Mouse (Mus musculus) left cerebral cortex, adult 2 months (tissue): ENCODE measurements around the gene Jak2. TPM values are rescaled to one million over a fixed set of nuclear protein-coding genes. Genes with fewer than 3 reads are reported as not detected.
A peak's percentile ranks its signal among the peaks of the same experiment; 100 is the strongest.

Experiments
- DNase-seq, 2 experiments: peaks; one replicate each; pipeline ENCODE4 v3.0.0; 2021 to 2022; ENCODE audit warnings: low spot score in 2 of 2, mixed read lengths in 1 of 2; ENCODE audit errors: extremely low spot score in 1 of 2
- H3K27ac ChIP-seq: fragments of 200-600 bp; 2 replicates; pipeline ENCODE4 v1.8.1; 2022
- H3K4me3 ChIP-seq: fragments of 200-600 bp; 2 replicates; pipeline ENCODE4 v1.8.1; 2022
- CTCF ChIP-seq: fragments of 200-600 bp; IDR thresholded peaks from 2 replicates; pipeline ENCODE4 v1.8.1; 2022; ENCODE audit warnings: antibody characterized with exemption, mild to moderate bottlenecking, moderate library complexity
- intact Hi-C: fragments of 180-260 bp; cut with DNase I; formaldehyde crosslinking; loops from one replicate; pipeline ENCODE4 v1.15.1; 2025
- total RNA-seq, 2 experiments: library from RNA; stranded (reverse); gene quantifications; 2 replicates each; pipeline ENCODE4 v1.2.3; 2021

Gene Jak2
- total RNA-seq, 2 experiments from 2014 or later: 34.7 to 39.5 TPM

DNA sequence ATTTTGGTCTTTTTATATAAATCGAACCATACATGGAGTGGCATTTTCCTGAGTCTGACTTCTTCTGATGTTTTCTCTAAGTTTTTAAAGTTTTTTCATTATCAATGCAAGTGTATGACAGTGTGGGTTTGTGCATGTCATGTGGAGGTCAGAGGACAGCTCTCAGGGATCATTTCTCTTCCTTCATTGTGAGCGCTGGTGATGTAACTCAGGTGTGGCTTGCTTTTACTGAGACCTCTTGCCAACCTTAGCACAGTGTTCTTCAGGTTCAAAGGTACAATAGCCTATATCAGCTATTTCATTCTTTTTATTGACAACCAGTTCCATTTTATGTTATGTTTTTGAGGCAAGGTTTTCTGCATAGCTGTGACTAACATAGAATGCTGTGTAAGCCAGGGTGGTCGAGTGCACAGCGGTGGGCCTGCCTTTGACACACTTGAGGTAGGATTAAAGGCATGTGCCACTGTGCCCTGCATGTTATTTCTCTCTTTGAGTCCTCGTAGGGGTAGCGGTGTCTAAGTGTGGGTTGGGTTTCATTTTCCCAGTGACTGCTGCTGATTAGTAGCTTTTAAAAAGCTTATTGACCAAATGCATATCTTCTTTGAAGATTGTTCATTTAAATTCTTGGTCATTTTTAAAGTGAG, 27.4 kb downstream of the Jak2 start:
- H3K27ac ChIP-seq: no peak overlapping the region
- no peak overlapping the region for H3K4me3 ChIP-seq
- intact Hi-C loops: no loop called here
- TF ChIP-seq CTCF: no peak
- DNase-seq: no peak

DNA sequence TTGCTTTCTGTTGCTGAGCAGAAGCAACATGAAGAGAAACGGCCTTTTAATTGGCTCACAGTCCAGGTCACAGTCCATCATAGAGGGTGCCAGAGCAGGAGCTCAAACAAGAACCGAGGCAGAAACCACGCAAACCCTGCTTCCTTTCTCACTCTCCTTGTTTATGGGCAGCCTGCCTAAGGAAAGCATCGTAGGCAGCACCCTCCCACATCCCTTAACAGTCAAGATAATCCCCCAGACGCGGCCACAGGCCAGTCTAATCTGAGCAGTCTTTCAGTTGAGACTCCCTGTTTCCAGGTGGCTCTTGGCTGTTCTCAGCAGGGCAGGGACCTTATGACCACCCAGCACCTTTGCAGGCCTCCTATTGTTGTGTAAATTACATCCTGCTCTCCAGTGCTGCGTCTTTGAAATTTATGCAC, 33.8 kb downstream of the Jak2 start:
- no peak for TF ChIP-seq CTCF
- Histone ChIP-seq H3K4me3 (no peak overlapping the region), H3K27ac (no peak overlapping the region; the same call in 1 of the 2 replicates)
- DNase-seq: peak in 1 of 2 experiments; percentile 34
- intact Hi-C loops: no loop called here

DNA sequence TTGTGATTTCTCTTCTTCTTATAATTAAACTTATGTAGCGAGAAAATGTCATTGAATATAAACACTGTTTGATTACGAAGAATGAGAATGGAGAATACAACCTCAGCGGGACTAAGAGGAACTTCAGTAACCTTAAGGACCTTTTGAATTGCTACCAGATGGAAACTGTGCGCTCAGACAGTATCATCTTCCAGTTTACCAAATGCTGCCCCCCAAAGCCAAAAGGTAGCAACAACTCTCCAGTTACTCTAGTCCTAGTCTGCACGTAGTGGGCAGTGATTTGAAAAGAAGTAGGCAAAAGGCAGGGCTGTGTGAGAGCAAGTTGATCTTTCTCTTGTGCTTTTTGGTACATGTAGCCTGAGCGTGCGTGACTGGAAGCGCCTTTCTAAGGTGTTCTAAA, 36.2 kb downstream of the Jak2 start:
- intact Hi-C loops: no loop called here
- Histone ChIP-seq H3K27ac (no peak overlapping the region), H3K4me3 (no peak overlapping the region)
- DNase-seq: no peak
- no peak; the same call in 1 of the 2 replicates for TF ChIP-seq CTCF

DNA sequence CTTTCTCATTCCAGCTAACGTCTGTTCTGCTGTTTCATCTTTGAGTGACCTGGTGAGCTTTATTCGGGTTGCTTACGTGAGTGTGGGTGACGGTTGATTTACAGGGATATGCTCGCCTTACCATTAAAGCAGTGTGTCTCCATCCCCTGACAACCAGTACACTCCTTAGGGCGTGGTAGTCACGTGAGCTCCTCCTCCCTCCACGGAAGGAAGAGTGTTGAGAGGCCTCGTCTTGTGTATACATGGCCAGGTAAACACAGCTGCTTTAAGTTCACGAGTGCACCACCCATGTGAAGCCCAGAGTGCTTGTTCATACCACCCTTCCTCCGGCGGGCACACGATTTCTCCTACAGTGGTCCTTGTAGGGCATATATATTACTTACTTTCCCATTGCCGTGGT, 39.9 kb downstream of the Jak2 start:
- TF ChIP-seq CTCF: no peak
- Histone ChIP-seq H3K27ac (no peak overlapping the region), H3K4me3 (no peak overlapping the region)
- intact Hi-C loops: no loop called here
- no peak for DNase-seq

DNA sequence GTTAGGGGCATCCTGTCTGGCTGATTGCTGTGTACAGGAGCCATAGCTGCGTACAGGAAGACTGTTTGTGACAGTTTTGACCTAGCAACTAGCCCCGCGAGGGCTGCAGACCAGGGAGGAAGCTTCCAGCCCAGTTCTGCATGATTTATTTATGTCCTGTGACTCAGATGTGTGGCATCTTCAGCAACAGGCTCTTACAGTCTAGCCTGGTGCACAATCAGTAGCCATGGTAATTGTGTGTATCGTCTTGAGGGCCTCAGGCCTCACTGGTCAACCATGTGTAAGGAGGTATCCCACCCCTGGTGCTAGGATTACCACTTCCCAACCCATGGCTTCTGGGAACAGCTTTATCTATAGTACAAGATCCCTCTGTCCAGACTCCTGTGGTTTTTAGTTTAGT, 40.9 kb downstream of the Jak2 start:
- DNase-seq: no peak
- TF ChIP-seq CTCF: no peak
- Histone ChIP-seq H3K4me3 (no peak overlapping the region), H3K27ac (no peak overlapping the region)
- intact Hi-C loops: no loop called here

DNA sequence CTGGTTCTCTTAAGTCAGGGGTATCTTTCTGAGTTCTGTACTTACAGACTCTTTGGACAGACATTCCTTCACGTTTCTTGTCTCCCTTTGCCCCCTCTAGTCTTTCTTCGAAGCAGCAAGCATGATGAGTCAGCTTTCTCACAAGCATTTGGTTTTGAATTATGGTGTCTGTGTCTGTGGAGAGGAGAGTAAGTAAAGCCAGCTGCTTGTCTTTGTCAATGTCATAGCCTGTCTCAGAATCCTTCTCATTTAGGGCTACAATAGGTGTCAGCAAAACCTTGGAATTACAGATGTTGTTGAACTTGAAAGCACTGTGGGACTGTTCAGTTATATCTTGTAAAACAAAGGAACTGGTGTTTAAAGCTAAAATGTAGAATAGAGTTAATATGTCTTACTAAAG, 43.1 kb downstream of the Jak2 start:
- intact Hi-C loops: no loop called here
- Histone ChIP-seq H3K27ac (no peak overlapping the region), H3K4me3 (no peak overlapping the region)
- DNase-seq: no peak
- no peak for TF ChIP-seq CTCF

DNA sequence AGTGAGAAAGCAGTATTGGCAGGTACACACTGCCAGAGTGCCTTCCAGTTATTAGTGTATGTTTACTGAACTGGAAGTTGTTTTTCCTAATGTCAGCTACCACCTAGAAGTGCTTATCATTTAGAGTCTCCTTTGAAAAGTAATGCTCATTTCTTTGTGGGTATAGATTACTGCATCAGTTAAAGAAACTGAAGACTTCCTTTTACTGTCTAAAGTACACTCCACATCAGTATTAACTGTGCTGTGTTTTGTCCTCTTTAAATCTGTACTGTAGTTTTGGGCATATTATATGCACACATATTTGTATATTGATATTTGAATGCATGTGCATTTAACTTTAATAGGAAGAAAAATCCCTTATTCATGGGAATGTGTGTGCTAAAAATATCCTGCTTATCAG, 44.5 kb downstream of the Jak2 start:
- no peak overlapping the region for H3K4me3 ChIP-seq

DNA sequence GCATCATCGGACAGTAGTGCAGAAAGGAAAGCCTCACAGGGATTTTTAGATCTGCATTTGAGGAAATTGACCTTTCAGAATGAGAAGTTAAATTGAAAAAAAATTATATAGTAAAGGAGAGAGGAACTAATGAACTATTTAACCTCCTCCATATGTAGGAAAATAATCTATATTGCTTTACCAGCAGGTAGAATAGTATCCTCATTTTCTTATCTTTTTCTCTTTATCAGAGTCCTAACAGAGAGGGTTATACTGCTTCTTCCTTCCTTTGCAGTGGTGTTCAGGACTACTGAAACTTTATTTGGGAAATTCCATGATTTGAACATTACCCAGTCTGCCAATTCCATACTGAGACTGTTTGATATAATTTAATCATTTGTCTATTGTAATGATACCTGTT, 45.7 kb downstream of the Jak2 start:
- Histone ChIP-seq H3K27ac (no peak overlapping the region), H3K4me3 (no peak overlapping the region)
- intact Hi-C loops: no loop called here
- no peak for DNase-seq
- no peak for TF ChIP-seq CTCF

More for the DNA sequence above, 44.5 kb downstream of the Jak2 start:
- H3K27ac ChIP-seq: no peak overlapping the region
- intact Hi-C loops: no loop called here
- DNase-seq: no peak
- no peak for TF ChIP-seq CTCF

DNA sequence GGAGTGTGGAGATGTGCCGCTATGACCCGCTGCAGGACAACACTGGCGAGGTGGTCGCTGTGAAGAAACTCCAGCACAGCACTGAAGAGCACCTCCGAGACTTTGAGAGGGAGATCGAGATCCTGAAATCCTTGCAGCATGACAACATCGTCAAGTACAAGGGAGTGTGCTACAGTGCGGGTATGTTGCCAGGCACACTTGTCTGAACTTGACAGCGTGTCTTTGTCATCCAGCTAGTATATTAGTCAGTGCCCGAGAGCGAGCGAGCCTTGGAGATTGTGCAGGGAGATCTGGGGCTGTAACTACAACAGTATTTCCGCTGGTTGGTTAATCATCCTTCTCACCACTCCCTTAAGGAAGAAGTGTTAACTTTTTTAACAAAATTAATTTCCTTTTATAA, 49.3 kb downstream of the Jak2 start:
- no peak for DNase-seq
- H3K27ac ChIP-seq: no peak overlapping the region
- no peak overlapping the region for H3K4me3 ChIP-seq
- TF ChIP-seq CTCF: no peak
- intact Hi-C loops: no loop called here

DNA sequence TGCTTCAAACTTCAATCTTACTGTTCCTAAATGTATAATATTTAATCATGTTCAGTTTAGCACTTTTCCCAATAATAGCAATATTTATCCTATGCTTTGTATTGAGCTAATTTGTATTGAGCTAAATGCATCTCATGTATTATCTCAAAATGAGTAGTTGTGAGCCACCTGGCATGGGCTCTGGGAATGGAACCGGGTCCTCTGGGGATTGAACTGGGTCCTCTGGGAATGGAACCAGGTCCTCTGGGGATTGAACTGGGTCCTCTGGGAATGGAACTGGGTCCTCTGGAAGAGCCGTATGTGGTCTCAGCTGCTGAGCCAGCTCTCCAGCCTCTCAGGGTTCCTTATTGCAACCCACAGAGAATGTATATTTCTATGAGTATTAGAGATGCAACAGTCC, 50.5 kb downstream of the Jak2 start:
- TF ChIP-seq CTCF: no peak
- no peak for DNase-seq
- Histone ChIP-seq H3K4me3 (no peak overlapping the region), H3K27ac (no peak overlapping the region)
- intact Hi-C loops: no loop called here

DNA sequence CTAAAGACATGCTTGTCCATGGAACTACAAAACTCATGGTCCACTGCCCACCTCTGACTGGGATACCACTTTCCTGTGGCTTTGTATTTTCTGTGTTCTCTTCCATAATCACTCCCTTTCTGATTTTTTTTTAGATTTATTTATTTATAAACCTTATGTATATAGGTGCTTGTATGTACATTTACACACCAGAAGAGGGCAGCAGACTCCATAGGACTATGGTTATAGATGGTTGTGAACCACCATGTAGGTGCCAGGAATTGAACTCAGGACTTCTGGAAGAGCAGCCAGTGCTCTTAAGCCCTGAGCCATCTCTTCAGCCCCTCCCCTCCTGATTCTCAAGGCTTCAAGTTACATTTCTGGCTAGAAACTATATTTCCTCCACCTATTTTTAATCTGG, 57.2 kb downstream of the Jak2 start:
- DNase-seq: no peak
- no peak overlapping the region for H3K4me3 ChIP-seq
- no peak overlapping the region for H3K27ac ChIP-seq
- intact Hi-C loops: loop anchor here (5.0 kb wide), 1 partner anchor 43 kb away; no protein-coding TSS in a partner anchor
- peak; percentile 30 for TF ChIP-seq CTCF

DNA sequence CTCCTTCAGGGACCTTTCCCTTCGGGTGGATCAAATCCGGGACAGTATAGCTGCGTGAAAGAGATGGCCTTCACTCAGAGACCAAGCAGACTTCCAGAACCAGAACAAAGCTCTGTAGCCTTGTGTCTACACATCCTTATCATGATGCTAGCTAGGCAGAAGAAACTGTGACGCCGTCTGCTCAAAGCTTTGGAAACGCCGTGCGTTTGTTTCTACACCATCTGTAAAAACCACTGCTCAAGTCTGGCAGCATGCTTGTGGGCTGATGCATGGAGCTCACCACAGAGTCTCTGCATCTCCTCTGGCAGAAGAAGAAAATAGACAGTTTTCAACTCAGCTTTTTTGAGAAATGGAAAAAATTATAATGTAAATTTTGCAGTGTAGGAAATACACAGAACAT, 60.2 kb downstream of the Jak2 start:
- TF ChIP-seq CTCF: no peak
- no peak for DNase-seq
- Histone ChIP-seq H3K4me3 (no peak overlapping the region), H3K27ac (no peak overlapping the region)
- intact Hi-C loops: no loop called here

DNA sequence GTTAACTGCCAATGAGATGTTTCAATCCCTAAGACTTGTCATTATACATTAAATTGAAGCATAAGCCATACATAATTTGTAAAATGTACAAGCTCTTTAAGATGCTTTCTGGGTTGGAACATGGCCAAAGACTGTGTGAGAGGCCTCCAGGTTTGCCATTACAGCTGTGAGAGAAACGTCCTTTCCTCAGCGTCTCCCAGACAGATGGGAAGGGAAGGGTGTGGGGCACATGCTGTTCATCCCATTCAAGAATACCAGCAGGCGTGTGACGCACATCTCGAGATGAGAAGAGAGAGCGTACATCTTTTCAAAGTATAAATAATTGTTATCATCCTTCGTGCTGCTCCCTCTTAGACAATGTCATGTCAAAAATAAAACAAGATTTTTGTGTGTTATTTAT, 61.0 kb downstream of the Jak2 start:
- TF ChIP-seq CTCF: no peak
- no peak for DNase-seq
- no peak overlapping the region for H3K4me3 ChIP-seq
- intact Hi-C loops: no loop called here
- no peak overlapping the region for H3K27ac ChIP-seq
